Mouse (Mus musculus): ENCODE results near the gene 4933407L21Rik. TPM values are rescaled to one million over a fixed set of nuclear protein-coding genes. Genes with fewer than 3 reads are reported as not detected.

Gene 4933407L21Rik
- polyA plus RNA-seq, 1 experiment from 2014 or later: 7.5 TPM

- no peak overlapping the region for H3K4me3 ChIP-seq (replicated peaks; ENCODE audit: low read length)
- H3K9me3 ChIP-seq (ENCODE audit: control insufficient read depth, low read length): peaks cover 9% of the 10 kb centered on the region; the same call in 1 of the 2 replicates
- DNase-seq (ENCODE audit: low spot score): no peak
- H3K4me2 ChIP-seq (replicated peaks): no peak overlapping the region
- 87% methylated on average over 2 of the region's 2 CpGs for WGBS
- H3K36me3 ChIP-seq (replicated peaks; ENCODE audit: control insufficient read depth, insufficient read depth): no peaks in the 10 kb centered on the region
- no peak overlapping the region for H3K9ac ChIP-seq
- no peaks in the 10 kb centered on the region for H3K27me3 ChIP-seq (ENCODE audit: control insufficient read depth, insufficient read depth, low read length)
- no peak overlapping the region for H3K27ac ChIP-seq
- ATAC-seq (ENCODE audit: low FRiP score): no peak
- H3K4me1 ChIP-seq (replicated peaks; ENCODE audit: control insufficient read depth, insufficient read depth, low read length): no peaks in the 10 kb centered on the region
Observed at GRCm38 (mm10) chr1:85949085-85949684, 20.9 kb downstream of the 4933407L21Rik start.

DNA sequence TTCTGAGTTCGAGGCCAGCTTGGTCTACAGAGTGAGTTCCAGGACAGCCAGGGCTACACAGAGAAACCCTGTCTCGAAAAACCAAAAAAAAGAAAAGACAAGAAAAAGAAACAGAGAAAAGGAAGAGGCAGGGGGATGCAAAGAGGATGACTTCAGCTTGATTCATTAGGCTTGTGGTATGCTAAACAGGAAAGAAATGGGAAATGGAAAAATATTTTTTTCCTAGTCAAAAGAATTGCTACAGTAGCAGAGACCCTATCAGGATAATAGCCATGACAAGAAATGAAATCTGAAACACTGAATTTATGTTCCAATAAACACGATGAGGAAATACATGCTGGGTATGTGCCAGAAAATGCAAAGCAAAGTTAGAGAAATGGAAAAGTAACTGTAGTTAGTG, 26.9 kb downstream of the 4933407L21Rik start:
- 85% methylated on average over 3 of the region's 3 CpGs for WGBS
- no peak overlapping the region for H3K27ac ChIP-seq
- ATAC-seq (ENCODE audit: low FRiP score): no peak
- no peak overlapping the region for H3K4me2 ChIP-seq (replicated peaks)
- no peaks in the 10 kb centered on the region for H3K27me3 ChIP-seq (ENCODE audit: control insufficient read depth, insufficient read depth, low read length)
- DNase-seq (ENCODE audit: low spot score): no peak
- no peaks in the 10 kb centered on the region for H3K9me3 ChIP-seq (ENCODE audit: control insufficient read depth, low read length)
- no peak overlapping the region for H3K4me3 ChIP-seq (replicated peaks; ENCODE audit: low read length)
- no peaks in the 10 kb centered on the region for H3K36me3 ChIP-seq (replicated peaks; ENCODE audit: control insufficient read depth, insufficient read depth)
- no peaks in the 10 kb centered on the region for H3K4me1 ChIP-seq (replicated peaks; ENCODE audit: control insufficient read depth, insufficient read depth, low read length)
- H3K9ac ChIP-seq: no peak overlapping the region

- no peak for ATAC-seq (ENCODE audit: low FRiP score)
- no peaks in the 10 kb centered on the region for H3K9me3 ChIP-seq (ENCODE audit: control insufficient read depth, low read length)
- DNase-seq (ENCODE audit: low spot score): no peak
- H3K27me3 ChIP-seq (ENCODE audit: control insufficient read depth, insufficient read depth, low read length): no peaks in the 10 kb centered on the region
- H3K36me3 ChIP-seq (replicated peaks; ENCODE audit: control insufficient read depth, insufficient read depth): no peaks in the 10 kb centered on the region
- H3K4me1 ChIP-seq (replicated peaks; ENCODE audit: control insufficient read depth, insufficient read depth, low read length): no peaks in the 10 kb centered on the region
- no peak overlapping the region for H3K9ac ChIP-seq
- no peak overlapping the region for H3K27ac ChIP-seq
- 85% methylated on average over 5 of the region's 5 CpGs for WGBS
- no peak overlapping the region for H3K4me2 ChIP-seq (replicated peaks)
- no peak overlapping the region for H3K4me3 ChIP-seq (replicated peaks; ENCODE audit: low read length)
Observed at GRCm38 (mm10) chr1:85957290-85957689, 29.0 kb downstream of the 4933407L21Rik start.

GRCm38 (mm10) chr1:85957942-85958619, 29.8 kb downstream of the 4933407L21Rik start:
- no peak overlapping the region for H3K27ac ChIP-seq
- no peaks in the 10 kb centered on the region for H3K36me3 ChIP-seq (replicated peaks; ENCODE audit: control insufficient read depth, insufficient read depth)
- H3K4me2 ChIP-seq (replicated peaks): no peak overlapping the region
- WGBS: 52% methylated on average over 9 of the region's 9 CpGs
- ATAC-seq (ENCODE audit: low FRiP score) (no peak), DNase-seq (ENCODE audit: low spot score) (no peak)
- H3K4me1 ChIP-seq (replicated peaks; ENCODE audit: control insufficient read depth, insufficient read depth, low read length): no peaks in the 10 kb centered on the region
- H3K27me3 ChIP-seq (ENCODE audit: control insufficient read depth, insufficient read depth, low read length): no peaks in the 10 kb centered on the region
- H3K9ac ChIP-seq: no peak overlapping the region
- H3K9me3 ChIP-seq (ENCODE audit: control insufficient read depth, low read length): no peaks in the 10 kb centered on the region
- no peak overlapping the region for H3K4me3 ChIP-seq (replicated peaks; ENCODE audit: low read length)

- Histone ChIP-seq H3K9me3 (ENCODE audit: control insufficient read depth, low read length) (no peaks in the 10 kb centered on the region), H3K4me2 (replicated peaks) (no peak overlapping the region), H3K27ac (no peak overlapping the region), H3K9ac (no peak overlapping the region), H3K36me3 (replicated peaks; ENCODE audit: control insufficient read depth, insufficient read depth) (no peaks in the 10 kb centered on the region), H3K4me1 (replicated peaks; ENCODE audit: control insufficient read depth, insufficient read depth, low read length) (no peaks in the 10 kb centered on the region), H3K27me3 (ENCODE audit: control insufficient read depth, insufficient read depth, low read length) (no peaks in the 10 kb centered on the region), H3K4me3 (replicated peaks; ENCODE audit: low read length) (no peak overlapping the region)
- DNase-seq (ENCODE audit: low spot score): no peak
- WGBS: 78% methylated on average over 6 of the region's 6 CpGs
- no peak for ATAC-seq (ENCODE audit: low FRiP score)
Observed at GRCm38 (mm10) chr1:85959129-85959888, 31.0 kb downstream of the 4933407L21Rik start.

DNA sequence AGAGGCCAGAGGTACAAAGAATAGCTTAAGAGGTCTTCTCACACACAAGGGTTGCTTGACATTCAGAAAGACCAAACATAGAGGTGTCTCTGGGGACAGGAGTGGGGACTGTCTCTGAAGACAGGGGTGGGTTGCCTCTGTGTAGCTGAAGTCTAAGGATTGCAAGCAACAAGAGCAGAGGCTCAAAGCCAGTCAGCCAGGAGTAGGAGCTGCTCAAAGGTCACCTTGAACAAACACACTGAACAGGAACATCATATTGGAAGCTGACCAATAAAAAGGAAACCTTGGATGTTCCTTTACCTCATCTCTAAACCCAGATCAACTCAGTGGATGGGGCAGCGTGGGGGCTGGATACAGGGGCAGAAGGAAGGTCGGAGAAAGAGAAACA, 31.6 kb downstream of the 4933407L21Rik start:
- Histone ChIP-seq H3K4me3 (replicated peaks; ENCODE audit: low read length) (no peak overlapping the region), H3K4me2 (replicated peaks) (no peak overlapping the region), H3K36me3 (replicated peaks; ENCODE audit: control insufficient read depth, insufficient read depth) (no peaks in the 10 kb centered on the region), H3K9me3 (ENCODE audit: control insufficient read depth, low read length) (no peaks in the 10 kb centered on the region), H3K4me1 (replicated peaks; ENCODE audit: control insufficient read depth, insufficient read depth, low read length) (no peaks in the 10 kb centered on the region), H3K27ac (no peak overlapping the region), H3K9ac (no peak overlapping the region), H3K27me3 (ENCODE audit: control insufficient read depth, insufficient read depth, low read length) (no peaks in the 10 kb centered on the region)
- DNase-seq (ENCODE audit: low spot score) (no peak), ATAC-seq (ENCODE audit: low FRiP score) (no peak)
- 87% methylated on average over 2 of the region's 2 CpGs for WGBS

DNA sequence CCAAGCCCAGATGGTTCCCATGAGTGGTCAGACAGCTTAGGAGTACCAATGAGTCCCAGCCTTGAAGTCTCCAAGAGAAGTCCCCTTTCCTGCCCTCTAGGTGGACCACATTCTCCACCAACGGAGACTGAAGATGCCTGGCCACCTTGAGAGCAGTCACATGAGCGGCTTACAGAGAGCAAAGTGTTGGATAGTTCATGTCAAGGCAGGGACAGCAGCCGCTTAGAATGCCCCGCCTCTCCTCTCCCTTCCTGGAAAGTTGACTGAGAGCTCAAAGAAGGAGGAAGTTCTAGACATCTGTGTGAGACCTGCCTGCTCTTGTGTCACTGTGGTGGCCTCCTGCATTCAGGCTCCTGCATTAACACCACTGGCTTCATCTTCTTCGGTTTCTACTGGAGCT, 32.6 kb downstream of the 4933407L21Rik start, which contains the start of gene Gpr55:
Gene Gpr55, minus strand, starts transcription at position 135 of the 400 bp plus-strand sequence.
- H3K9ac ChIP-seq: no peak within 1 kb of the TSS
- H3K4me2 ChIP-seq (replicated peaks): no peak within 1 kb of the TSS
- H3K27me3 ChIP-seq (ENCODE audit: control insufficient read depth, insufficient read depth, low read length): no peaks in the 10 kb centered on the region
- ATAC-seq (ENCODE audit: low FRiP score) (no peak), DNase-seq (ENCODE audit: low spot score) (no peak)
- H3K4me1 ChIP-seq (replicated peaks; ENCODE audit: control insufficient read depth, insufficient read depth, low read length): no peaks in the 10 kb centered on the region
- H3K4me3 ChIP-seq (replicated peaks; ENCODE audit: low read length): no peak within 1 kb of the TSS
- no peaks in the 10 kb centered on the region for H3K9me3 ChIP-seq (ENCODE audit: control insufficient read depth, low read length)
- 86% methylated on average over 5 of the region's 5 CpGs for WGBS
- no peaks in the 10 kb centered on the region for H3K36me3 ChIP-seq (replicated peaks; ENCODE audit: control insufficient read depth, insufficient read depth)
- no peak within 1 kb of the TSS for H3K27ac ChIP-seq

- ATAC-seq (ENCODE audit: low FRiP score): no peak
- H3K4me3 ChIP-seq (replicated peaks; ENCODE audit: low read length): no peak overlapping the region
- WGBS: 92% methylated on average over 3 of the region's 3 CpGs
- no peaks in the 10 kb centered on the region for H3K27me3 ChIP-seq (ENCODE audit: control insufficient read depth, insufficient read depth, low read length)
- no peak overlapping the region for H3K9ac ChIP-seq
- H3K27ac ChIP-seq: no peak overlapping the region
- no peak overlapping the region for H3K4me2 ChIP-seq (replicated peaks)
- no peaks in the 10 kb centered on the region for H3K36me3 ChIP-seq (replicated peaks; ENCODE audit: control insufficient read depth, insufficient read depth)
- no peaks in the 10 kb centered on the region for H3K9me3 ChIP-seq (ENCODE audit: control insufficient read depth, low read length)
- H3K4me1 ChIP-seq (replicated peaks; ENCODE audit: control insufficient read depth, insufficient read depth, low read length): no peaks in the 10 kb centered on the region
- DNase-seq (ENCODE audit: low spot score): no peak
Observed at GRCm38 (mm10) chr1:85962081-85962480, 33.8 kb downstream of the 4933407L21Rik start.

- Histone ChIP-seq H3K9ac (no peak overlapping the region), H3K27me3 (ENCODE audit: control insufficient read depth, insufficient read depth, low read length) (no peaks in the 10 kb centered on the region), H3K4me3 (replicated peaks; ENCODE audit: low read length) (no peak overlapping the region), H3K36me3 (replicated peaks; ENCODE audit: control insufficient read depth, insufficient read depth) (no peaks in the 10 kb centered on the region), H3K9me3 (ENCODE audit: control insufficient read depth, low read length) (no peaks in the 10 kb centered on the region), H3K4me1 (replicated peaks; ENCODE audit: control insufficient read depth, insufficient read depth, low read length) (no peaks in the 10 kb centered on the region), H3K4me2 (replicated peaks) (no peak overlapping the region), H3K27ac (no peak overlapping the region)
- DNase-seq (ENCODE audit: low spot score) (no peak), ATAC-seq (ENCODE audit: low FRiP score) (no peak)
- WGBS: 73% methylated on average over 3 of the region's 3 CpGs
Observed at GRCm38 (mm10) chr1:85965856-85966255, 37.6 kb downstream of the 4933407L21Rik start.
